In genomic region chr4:47295547-47295946, GRCm38 (mm10) we compare ENCODE assay signal across 11 mouse cellular contexts. TPM values are rescaled to one million over a fixed set of nuclear protein-coding genes. Genes with fewer than 3 reads are reported as not detected.
DNase-seq lines count a peak whose midpoint lies in the region; ATAC-seq and TF ChIP-seq lines count a peak whose summit lies in the region.
"Had no signal": no experiment of that assay in that cellular context is flagged by ENCODE, and none has a peak within 500 bp of the region (broad histone marks: within the 10 kb centered on the region; RNA-seq: fewer than 3 reads in every experiment).

No protein-coding gene starts in this region.

- ATAC-seq in heart, embryonic 12.5 days (ENCODE audit: insufficient number of reproducible peaks, low FRiP score): no peak
- ATAC-seq in liver, embryonic 16.5 days (ENCODE audit: low read depth): peak; percentile 50

- DNase-seq in heart, adult 2 months: peak; percentile 67 to 82
- peak; percentile 52 for DNase-seq in brain, embryonic 14.5 days (ENCODE audit: low read depth)
- peak; percentile 54 for DNase-seq in gastrocnemius, postnatal 25 days
- DNase-seq in left cerebral cortex, adult 11 months (ENCODE audit: low spot score): no peak
- no peak for DNase-seq in thymus, postnatal 14 days
- DNase-seq in retina, embryonic 14.5 days (ENCODE audit: low spot score): no peak
- DNase-seq: right cerebral cortex, adult 18-20 months had no signal

- peaks cover 5% of the 10 kb centered on the region for H3K4me1 ChIP-seq in heart, adult 2 months (ENCODE audit: control insufficient read depth, insufficient read depth, low read length)
- peaks cover 14% of the 10 kb centered on the region; the same call in 1 of the 2 replicates for H3K4me1 ChIP-seq in heart, embryonic 12.5 days (replicated peaks)
- H3K4me1 ChIP-seq in liver, embryonic 16.5 days (ENCODE audit: control insufficient read depth, low read depth, low read length): peaks cover 34% of the 10 kb centered on the region

- peaks cover 20% of the 10 kb centered on the region for H3K9me3 ChIP-seq in heart, embryonic 12.5 days (replicated peaks)
- H3K9me3 ChIP-seq in liver, embryonic 16.5 days (replicated peaks; ENCODE audit: control insufficient read depth, low read length): no peaks in the 10 kb centered on the region
- H3K9me3 ChIP-seq: hindbrain, embryonic 15.5 days had no signal

- H3K27ac ChIP-seq in heart, adult 2 months: no peak overlapping the region; the same call in 1 of the 2 replicates
- H3K27ac ChIP-seq in heart, embryonic 12.5 days (ENCODE audit: poor library complexity, severe bottlenecking): no peak overlapping the region
- H3K27ac ChIP-seq in liver, embryonic 16.5 days (ENCODE audit: low read length): peak overlapping the region; percentile 91
- H3K27ac ChIP-seq: hindbrain, embryonic 15.5 days; macrophage had no signal

- no peak for TF ChIP-seq POLR2A in heart, adult 2 months (IDR thresholded peaks at IDR 0.05; ENCODE audit: insufficient read depth, low read depth, low read length)
- no peak for TF ChIP-seq POLR2A in brain, embryonic 14.5 days (IDR thresholded peaks at IDR 0.05; ENCODE audit: borderline replicate concordance, extremely low read depth, insufficient read depth, insufficient read length, poor library complexity, severe bottlenecking)

- intact Hi-C loops in heart, adult 2 months (cut with DNase I): no loop called here

- TF ChIP-seq EP300 in heart, adult 2 months (IDR thresholded peaks at IDR 0.05; ENCODE audit: insufficient read depth, low read depth, low read length): no peak

- H3K4me2 ChIP-seq in heart, embryonic 12.5 days: no peak overlapping the region
- H3K4me2 ChIP-seq in liver, embryonic 16.5 days (ENCODE audit: low read depth, low read length): peak overlapping the region; percentile 12
- H3K4me2 ChIP-seq: hindbrain, embryonic 15.5 days had no signal

- H3K36me3 ChIP-seq in heart, adult 2 months (ENCODE audit: control insufficient read depth, insufficient read depth, low read length): no peaks in the 10 kb centered on the region
- H3K36me3 ChIP-seq in heart, embryonic 12.5 days: no peaks in the 10 kb centered on the region
- H3K36me3 ChIP-seq in liver, embryonic 16.5 days (ENCODE audit: control insufficient read depth, insufficient read depth): no peaks in the 10 kb centered on the region
- H3K36me3 ChIP-seq: hindbrain, embryonic 15.5 days had no signal

- no peak overlapping the region for H3K4me3 ChIP-seq in heart, adult 2 months
- H3K4me3 ChIP-seq in heart, embryonic 12.5 days: no peak overlapping the region
- H3K4me3 ChIP-seq in liver, embryonic 16.5 days (ENCODE audit: low read depth, low read length): no peak overlapping the region
- H3K4me3 ChIP-seq: hindbrain, embryonic 15.5 days had no signal

- no peaks in the 10 kb centered on the region for H3K79me2 ChIP-seq in heart, adult 2 months (replicated peaks; ENCODE audit: control insufficient read depth, insufficient read depth, low read length)

- 35% methylated on average over 3 of the region's 3 CpGs for WGBS in heart, adult 2 months
- 32% methylated on average over 3 of the region's 3 CpGs for WGBS in heart, embryonic 12.5 days
- WGBS in liver, embryonic 16.5 days (ENCODE audit: insufficient replicate concordance): 39% methylated on average over 3 of the region's 3 CpGs

- H3K27me3 ChIP-seq in heart, adult 2 months (ENCODE audit: control insufficient read depth, insufficient read depth, low read length): no peaks in the 10 kb centered on the region
- peaks cover 7% of the 10 kb centered on the region for H3K27me3 ChIP-seq in heart, embryonic 12.5 days (replicated peaks)
- no peaks in the 10 kb centered on the region for H3K27me3 ChIP-seq in liver, embryonic 16.5 days (ENCODE audit: control insufficient read depth, insufficient read depth, low read depth, low read length)
- H3K27me3 ChIP-seq: hindbrain, embryonic 15.5 days had no signal

- no peak overlapping the region for H3K9ac ChIP-seq in heart, adult 2 months (ENCODE audit: low read depth, low read length)
- H3K9ac ChIP-seq in heart, embryonic 12.5 days: no peak overlapping the region
- H3K9ac ChIP-seq in liver, embryonic 16.5 days (ENCODE audit: low read depth, low read length): peak overlapping the region; percentile 25
- H3K9ac ChIP-seq: hindbrain, embryonic 15.5 days had no signal

- no peak for TF ChIP-seq CTCF in heart, adult 2 months (IDR thresholded peaks at IDR 0.05)
- TF ChIP-seq CTCF in brain, embryonic 14.5 days (IDR thresholded peaks at IDR 0.05; ENCODE audit: borderline replicate concordance, extremely low read depth, insufficient read depth, insufficient read length): no peak

RNA-seq across cellular contexts. Expression of gene Tgfbr1, which starts 57.5 kb away (rescaled TPM):
- total RNA-seq in heart, adult 2 months (2021): 10 to 100 TPM; 13.8 to 14.2 TPM
- 5.1 and 10.7 TPM in 2 replicates for polyA plus RNA-seq in heart, adult 2 months (2012; rRNA removed)
- 51.7 and 54.7 TPM in 2 replicates for polyA plus RNA-seq in heart, embryonic 12.5 days (2016; fragmentation: Nextera tagmentation; extraction: Ambion mirVana)
- 42.0 and 44.8 TPM in 2 replicates for polyA plus RNA-seq in brain, embryonic 14.5 days (2012; rRNA removed)
- 10 to 100 TPM; 16.7 to 18.5 TPM for total RNA-seq in gastrocnemius, postnatal 25 days (2021)
- polyA plus RNA-seq in liver, embryonic 16.5 days (2015; fragmentation: Nextera tagmentation; extraction: Ambion mirVana): 5.4 and 5.8 TPM in 2 replicates

Comparison
In these comparisons a context has a peak if more than half of its experiments do, and no peak if none do; other contexts are left out.
1. DNase-seq: peak in heart, adult 2 months (2 of 2), brain, embryonic 14.5 days (single experiment) and gastrocnemius, postnatal 25 days (single experiment); none in left cerebral cortex, adult 11 months (single experiment), thymus, postnatal 14 days (single experiment) and retina, embryonic 14.5 days (single experiment).